Mouse (Mus musculus): ENCODE data around the gene Padi3. TPM values are rescaled to one million over a fixed set of nuclear protein-coding genes. Genes with fewer than 3 reads are reported as not detected.

The Padi3 gene
- polyA plus RNA-seq, 1 experiment: 0.14 TPM

DNA sequence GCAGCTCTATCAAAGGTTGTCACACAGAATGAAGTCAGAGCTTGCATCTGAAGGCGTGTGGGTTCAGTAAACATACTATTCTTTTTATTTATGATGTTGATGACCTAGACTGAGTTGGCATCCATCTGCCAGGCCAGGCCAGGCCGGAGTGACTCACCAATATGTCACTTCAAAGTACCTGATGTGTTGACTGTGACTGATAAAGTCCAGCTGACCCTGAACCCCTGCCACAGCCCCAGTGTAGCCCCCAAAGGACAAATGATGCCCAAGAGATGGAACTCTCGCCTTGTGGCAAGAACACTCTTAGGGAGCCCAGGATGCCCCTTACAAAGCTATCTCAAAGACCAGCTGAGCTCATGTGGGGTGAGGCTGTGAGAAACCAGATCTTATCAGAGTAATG, 54.6 kb downstream of the Padi3 start:
- H3K27me3 ChIP-seq (ENCODE audit: control insufficient read depth, insufficient read depth, low read length): no peaks in the 10 kb centered on the region
- no peak for TF ChIP-seq POLR2A (IDR thresholded peaks at IDR 0.05; ENCODE audit: low read depth, low read length)
- TF ChIP-seq CTCF (IDR thresholded peaks at IDR 0.05; ENCODE audit: extremely low read depth, insufficient read depth, insufficient read length, insufficient replicate concordance): no peak
- DNase-seq (ENCODE audit: low read depth in 1 of 2, low spot score in 2 of 2): no peak
- H3K4me1 ChIP-seq (ENCODE audit: control insufficient read depth, insufficient read depth, insufficient read length): 0 out of 2 replicates have a peak, but pooled peaks cover 2% of the 10 kb centered on the region
- 90% methylated on average over 3 of the region's 3 CpGs for WGBS
- H3K4me3 ChIP-seq (ENCODE audit: extremely low read depth, insufficient read depth, insufficient read length): no peak overlapping the region
- H3K36me3 ChIP-seq (ENCODE audit: control insufficient read depth, insufficient read depth, low read length): no peaks in the 10 kb centered on the region
- H3K27ac ChIP-seq (ENCODE audit: insufficient read depth, low read length): no peak overlapping the region

DNA sequence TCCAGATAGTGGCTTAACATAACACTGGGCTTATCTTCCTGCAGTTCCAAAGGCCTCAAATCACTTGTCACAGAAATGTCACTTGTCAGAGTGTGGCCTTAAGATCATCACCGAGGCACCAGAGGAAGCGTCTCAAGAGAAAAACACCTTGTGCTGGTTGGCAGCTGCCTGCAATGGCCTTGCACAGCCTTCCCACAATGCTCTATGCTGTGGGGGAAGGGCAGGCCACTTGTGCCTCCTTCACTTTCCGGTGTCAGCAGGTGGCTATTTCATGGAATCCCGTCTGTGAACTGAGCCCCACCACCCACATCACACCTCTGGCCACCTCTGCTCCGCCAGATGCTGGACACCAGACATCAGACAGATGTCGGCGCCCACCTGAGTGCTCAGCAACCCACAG, 57.1 kb downstream of the Padi3 start:
- Histone ChIP-seq H3K4me1 (ENCODE audit: control insufficient read depth, insufficient read depth, insufficient read length) (peaks cover 5% of the 10 kb centered on the region; the same call in 1 of the 2 replicates), H3K27me3 (ENCODE audit: control insufficient read depth, insufficient read depth, low read length) (no peaks in the 10 kb centered on the region), H3K27ac (ENCODE audit: insufficient read depth, low read length) (no peak overlapping the region), H3K36me3 (ENCODE audit: control insufficient read depth, insufficient read depth, low read length) (no peaks in the 10 kb centered on the region), H3K4me3 (ENCODE audit: extremely low read depth, insufficient read depth, insufficient read length) (no peak overlapping the region)
- WGBS: 43% methylated on average over 7 of the region's 7 CpGs
- no peak for DNase-seq (ENCODE audit: low read depth in 1 of 2, low spot score in 2 of 2)
- no peak for TF ChIP-seq POLR2A (IDR thresholded peaks at IDR 0.05; ENCODE audit: low read depth, low read length)
- TF ChIP-seq CTCF (IDR thresholded peaks at IDR 0.05; ENCODE audit: extremely low read depth, insufficient read depth, insufficient read length, insufficient replicate concordance): no peak

DNA sequence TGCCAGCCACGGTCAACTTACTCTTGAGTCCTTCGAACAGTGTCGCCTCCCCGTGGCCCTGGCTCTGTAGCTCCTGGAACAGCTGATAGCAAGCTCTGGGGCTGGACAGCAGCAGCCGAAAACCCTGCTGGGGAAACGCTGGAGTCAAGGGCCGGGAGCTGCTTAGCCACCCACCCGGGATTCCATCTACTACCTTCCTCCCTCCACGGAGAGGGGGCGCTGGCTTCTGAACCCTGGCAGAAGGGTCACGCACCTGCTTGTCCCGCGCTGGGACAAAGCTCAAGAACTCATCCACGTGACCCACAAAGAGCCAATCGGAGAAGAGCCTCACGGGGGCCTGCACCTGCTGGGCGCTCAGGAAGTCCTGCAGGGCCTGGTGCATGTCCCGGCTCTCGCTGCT, 60.1 kb downstream of the Padi3 start:
- TF ChIP-seq POLR2A (IDR thresholded peaks at IDR 0.05; ENCODE audit: low read depth, low read length): no peak
- TF ChIP-seq CTCF (IDR thresholded peaks at IDR 0.05; ENCODE audit: extremely low read depth, insufficient read depth, insufficient read length, insufficient replicate concordance): no peak; the same call in 1 of the 2 replicates
- peaks cover 5% of the 10 kb centered on the region; the same call in 1 of the 2 replicates for H3K4me1 ChIP-seq (ENCODE audit: control insufficient read depth, insufficient read depth, insufficient read length)
- peak overlapping the region; percentile 44 for H3K4me3 ChIP-seq (ENCODE audit: extremely low read depth, insufficient read depth, insufficient read length)
- DNase-seq (ENCODE audit: low read depth in 1 of 2, low spot score in 2 of 2): peak; percentile 30 to 77
- no peaks in the 10 kb centered on the region for H3K27me3 ChIP-seq (ENCODE audit: control insufficient read depth, insufficient read depth, low read length)
- H3K27ac ChIP-seq (ENCODE audit: insufficient read depth, low read length): no peak overlapping the region
- H3K36me3 ChIP-seq (ENCODE audit: control insufficient read depth, insufficient read depth, low read length): no peaks in the 10 kb centered on the region
- WGBS: 16% methylated on average over 19 of the region's 19 CpGs

DNA sequence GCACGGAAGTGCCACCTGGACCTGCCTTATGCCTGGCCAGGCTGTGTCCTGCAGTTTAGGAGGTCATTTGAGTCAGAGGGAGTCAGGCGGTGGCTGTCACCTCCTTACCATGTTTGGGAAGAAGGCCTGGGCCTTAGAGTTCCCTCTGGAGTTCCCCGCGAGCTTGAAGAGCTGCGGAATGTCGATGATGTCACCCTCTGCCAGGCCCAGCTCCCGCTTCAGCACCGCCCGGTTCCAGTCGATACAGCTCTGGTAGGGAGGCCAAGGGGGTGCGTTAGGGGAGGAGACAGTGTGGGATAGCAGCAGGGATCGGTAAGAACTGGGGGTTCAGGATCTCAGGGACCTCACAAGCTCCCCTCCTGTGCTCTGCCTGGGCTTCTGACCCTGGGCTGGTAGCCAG, 62.5 kb downstream of the Padi3 start:
- Histone ChIP-seq H3K27ac (ENCODE audit: insufficient read depth, low read length) (no peak overlapping the region), H3K27me3 (ENCODE audit: control insufficient read depth, insufficient read depth, low read length) (no peaks in the 10 kb centered on the region), H3K36me3 (ENCODE audit: control insufficient read depth, insufficient read depth, low read length) (no peaks in the 10 kb centered on the region), H3K4me1 (ENCODE audit: control insufficient read depth, insufficient read depth, insufficient read length) (peaks cover 3% of the 10 kb centered on the region; the same call in 1 of the 2 replicates), H3K4me3 (ENCODE audit: extremely low read depth, insufficient read depth, insufficient read length) (no peak overlapping the region)
- no peak for DNase-seq (ENCODE audit: low read depth in 1 of 2, low spot score in 2 of 2)
- 88% methylated on average over 12 of the region's 12 CpGs for WGBS
- no peak for TF ChIP-seq POLR2A (IDR thresholded peaks at IDR 0.05; ENCODE audit: low read depth, low read length)
- TF ChIP-seq CTCF (IDR thresholded peaks at IDR 0.05; ENCODE audit: extremely low read depth, insufficient read depth, insufficient read length, insufficient replicate concordance): no peak

DNA sequence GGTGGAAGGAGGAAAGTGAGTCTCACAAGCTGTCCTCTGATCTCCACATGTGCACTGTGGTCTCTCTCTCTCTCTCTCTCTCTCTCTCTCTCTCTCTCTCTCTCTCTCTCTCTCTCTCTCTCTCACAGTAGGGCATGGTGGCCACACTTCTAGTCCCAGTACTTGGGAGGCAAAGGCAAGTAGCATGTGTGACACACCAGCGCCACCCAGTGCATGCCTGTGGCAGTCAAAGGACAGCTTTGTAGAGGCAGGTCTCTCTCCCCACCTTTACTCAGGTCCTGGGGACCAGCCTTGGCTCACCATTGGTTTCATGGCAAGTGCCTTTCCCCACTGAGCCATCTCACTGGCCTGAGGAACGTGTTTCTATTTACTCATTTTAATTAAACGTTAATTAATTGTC, 65.8 kb downstream of the Padi3 start:
- TF ChIP-seq POLR2A (IDR thresholded peaks at IDR 0.05; ENCODE audit: low read depth, low read length) (no peak), CTCF (IDR thresholded peaks at IDR 0.05; ENCODE audit: extremely low read depth, insufficient read depth, insufficient read length, insufficient replicate concordance) (peak; percentile 70; the same call in 1 of the 2 replicates)
- Histone ChIP-seq H3K27me3 (ENCODE audit: control insufficient read depth, insufficient read depth, low read length) (no peaks in the 10 kb centered on the region), H3K4me3 (ENCODE audit: extremely low read depth, insufficient read depth, insufficient read length) (no peak overlapping the region), H3K27ac (ENCODE audit: insufficient read depth, low read length) (no peak overlapping the region), H3K36me3 (ENCODE audit: control insufficient read depth, insufficient read depth, low read length) (no peaks in the 10 kb centered on the region), H3K4me1 (ENCODE audit: control insufficient read depth, insufficient read depth, insufficient read length) (peaks cover 9% of the 10 kb centered on the region; the same call in 1 of the 2 replicates)
- DNase-seq (ENCODE audit: low read depth in 1 of 2, low spot score in 2 of 2): peak; percentile 26 to 49
- WGBS: 25% methylated on average over 3 of the region's 3 CpGs

DNA sequence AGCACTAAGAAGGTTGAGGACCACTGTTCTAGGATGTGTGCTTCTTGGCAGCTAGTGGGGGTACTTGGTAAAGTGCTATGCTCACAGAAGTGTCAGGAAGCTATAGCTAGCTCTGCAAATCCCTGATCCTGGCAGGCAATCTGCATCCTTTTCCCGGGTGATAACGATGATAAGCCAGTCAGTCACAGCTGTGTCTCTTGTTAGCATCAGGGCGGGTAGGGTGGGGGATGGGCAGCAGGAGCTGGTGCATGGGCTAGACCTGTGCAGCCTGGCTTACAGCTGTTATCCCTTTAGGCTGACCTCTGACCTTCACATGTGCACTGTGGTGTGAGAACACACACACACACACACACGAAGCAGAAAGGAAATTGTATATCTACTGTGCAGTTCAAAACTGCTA, 67.4 kb downstream of the Padi3 start:
- 63% methylated on average over 4 of the region's 4 CpGs for WGBS
- DNase-seq (ENCODE audit: low read depth in 1 of 2, low spot score in 2 of 2): no peak
- Histone ChIP-seq H3K4me3 (ENCODE audit: extremely low read depth, insufficient read depth, insufficient read length) (no peak overlapping the region), H3K27ac (ENCODE audit: insufficient read depth, low read length) (no peak overlapping the region), H3K27me3 (ENCODE audit: control insufficient read depth, insufficient read depth, low read length) (no peaks in the 10 kb centered on the region), H3K36me3 (ENCODE audit: control insufficient read depth, insufficient read depth, low read length) (no peaks in the 10 kb centered on the region), H3K4me1 (ENCODE audit: control insufficient read depth, insufficient read depth, insufficient read length) (peaks cover 9% of the 10 kb centered on the region; the same call in 1 of the 2 replicates)
- TF ChIP-seq POLR2A (IDR thresholded peaks at IDR 0.05; ENCODE audit: low read depth, low read length) (no peak), CTCF (IDR thresholded peaks at IDR 0.05; ENCODE audit: extremely low read depth, insufficient read depth, insufficient read length, insufficient replicate concordance) (no peak)

DNA sequence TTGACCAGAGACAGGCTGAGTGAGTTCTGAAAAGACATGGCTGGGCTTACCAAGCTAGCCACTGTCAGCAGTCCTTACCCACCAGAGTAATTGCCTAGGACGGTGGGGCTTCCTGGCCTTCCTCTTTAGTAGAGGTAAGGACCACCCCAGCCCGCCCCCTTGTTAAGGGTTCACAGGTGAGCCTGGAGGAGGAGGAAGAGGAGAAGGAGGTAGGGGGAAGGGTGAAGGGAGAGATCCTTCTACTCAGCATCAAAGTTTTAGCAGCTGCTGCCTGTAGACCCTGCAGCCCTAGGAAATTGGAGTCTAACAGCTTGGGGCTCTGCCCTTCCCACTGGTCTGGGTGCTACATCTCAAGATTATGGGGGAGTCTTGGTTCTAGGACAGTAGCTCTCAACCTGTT, 67.9 kb downstream of the Padi3 start, which contains the start of gene Padi6:
Gene Padi6 (minus strand): TSS at position 101 of the 400 bp plus-strand sequence.
- Histone ChIP-seq H3K27ac (ENCODE audit: insufficient read depth, low read length) (no peak within 1 kb of the TSS), H3K27me3 (ENCODE audit: control insufficient read depth, insufficient read depth, low read length) (no peaks in the 10 kb centered on the region), H3K4me3 (ENCODE audit: extremely low read depth, insufficient read depth, insufficient read length) (no peak within 1 kb of the TSS), H3K4me1 (ENCODE audit: control insufficient read depth, insufficient read depth, insufficient read length) (peaks cover 9% of the 10 kb centered on the region; the same call in 1 of the 2 replicates), H3K36me3 (ENCODE audit: control insufficient read depth, insufficient read depth, low read length) (no peaks in the 10 kb centered on the region)
- TF ChIP-seq POLR2A (IDR thresholded peaks at IDR 0.05; ENCODE audit: low read depth, low read length): no peak
- no peak for TF ChIP-seq CTCF (IDR thresholded peaks at IDR 0.05; ENCODE audit: extremely low read depth, insufficient read depth, insufficient read length, insufficient replicate concordance)
- 86% methylated on average over 2 of the region's 2 CpGs for WGBS
- DNase-seq (ENCODE audit: low read depth in 1 of 2, low spot score in 2 of 2): no peak

Measured in spleen, adult 2 months (tissue).